In the genomic region with DNA sequence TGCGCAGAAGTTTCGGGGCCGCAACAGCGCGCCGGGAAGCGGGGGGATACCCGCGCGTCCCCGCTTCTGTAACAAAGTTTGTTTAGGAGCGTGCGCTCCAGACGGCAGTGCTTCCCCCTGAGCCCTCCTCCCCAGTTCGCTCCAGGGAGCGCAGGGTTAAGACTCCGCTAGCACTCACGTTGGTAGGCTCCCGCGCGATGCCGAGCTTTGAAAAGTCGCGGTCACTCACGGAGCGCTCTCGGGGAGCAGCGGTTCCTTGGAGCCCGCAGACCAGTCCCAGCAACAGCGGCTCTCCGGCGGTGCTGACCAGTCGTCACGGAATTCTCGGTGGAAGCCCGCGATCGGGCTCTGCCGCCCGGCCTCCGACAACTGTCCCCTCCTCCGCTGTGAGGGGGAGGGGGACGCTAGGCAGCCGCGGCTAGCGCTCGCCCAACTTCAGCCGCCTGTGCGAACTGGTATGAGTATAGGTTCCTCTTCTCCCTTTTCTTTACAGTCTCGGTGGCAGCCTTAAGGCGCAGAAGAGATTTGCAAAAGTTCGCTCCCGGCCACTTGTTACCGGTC, we compare ENCODE assay signal across 8 mouse cellular contexts. TPM values are rescaled to one million over a fixed set of nuclear protein-coding genes. Genes with fewer than 3 reads are reported as not detected.
DNase-seq lines count a peak whose midpoint lies in the region; ATAC-seq and TF ChIP-seq lines count a peak whose summit lies in the region.

No protein-coding gene starts in this region.

- peak overlapping the region; percentile 86 for H3K4me3 ChIP-seq in layer of hippocampus, adult 2 months
- peak overlapping the region; percentile 77 for H3K4me3 ChIP-seq in embryonic facial prominence, embryonic 13.5 days
- peak overlapping the region; percentile 80 for H3K4me3 ChIP-seq in heart, embryonic 15.5 days

- peak overlapping the region; percentile 98 for H3K27ac ChIP-seq in layer of hippocampus, adult 2 months
- peak overlapping the region; percentile 98 for H3K27ac ChIP-seq in embryonic facial prominence, embryonic 13.5 days
- H3K27ac ChIP-seq in heart, embryonic 15.5 days: peak overlapping the region; percentile 99

- H3K4me2 ChIP-seq in embryonic facial prominence, embryonic 13.5 days: peak overlapping the region; percentile 94
- H3K4me2 ChIP-seq in heart, embryonic 15.5 days: peak overlapping the region; percentile 79

- no peaks in the 10 kb centered on the region for H3K9me3 ChIP-seq in embryonic facial prominence, embryonic 13.5 days
- H3K9me3 ChIP-seq in heart, embryonic 15.5 days (replicated peaks): no peaks in the 10 kb centered on the region

- no peaks in the 10 kb centered on the region for H3K27me3 ChIP-seq in embryonic facial prominence, embryonic 13.5 days
- H3K27me3 ChIP-seq in heart, embryonic 15.5 days: no peaks in the 10 kb centered on the region

- no peaks in the 10 kb centered on the region for H3K36me3 ChIP-seq in embryonic facial prominence, embryonic 13.5 days
- no peaks in the 10 kb centered on the region for H3K36me3 ChIP-seq in heart, embryonic 15.5 days

- ATAC-seq in embryonic facial prominence, embryonic 13.5 days (ENCODE audit: insufficient number of reproducible peaks, insufficient read depth, low FRiP score, low TSS enrichment, low read depth): no peak
- ATAC-seq in heart, embryonic 15.5 days (replicated peaks; ENCODE audit: insufficient number of reproducible peaks, insufficient read depth, low FRiP score, low read depth): no peak

- peak; percentile 32 to 41 for DNase-seq in layer of hippocampus, adult 2 months (ENCODE audit: low spot score in 2 of 2)
- no peak for DNase-seq in layer of hippocampus, adult 9-10 months (ENCODE audit: low spot score)
- DNase-seq in kidney, postnatal 4 days: peak; percentile 68 to 81
- peak; percentile 69 for DNase-seq in lung, postnatal 10 days
- peak; percentile 25 for DNase-seq in retina, adult 2 months (ENCODE audit: low read depth, low spot score)
- peak; percentile 41 to 60 for DNase-seq in thymus, postnatal 36 days

- under 1% methylated on average over 54 of the region's 54 CpGs for WGBS in embryonic facial prominence, embryonic 13.5 days
- WGBS in heart, embryonic 15.5 days: under 1% methylated on average over 54 of the region's 54 CpGs

- H3K9ac ChIP-seq in embryonic facial prominence, embryonic 13.5 days: peak overlapping the region; percentile 86
- peak overlapping the region; percentile 82 for H3K9ac ChIP-seq in heart, embryonic 15.5 days

- no peak for TF ChIP-seq CTCF in layer of hippocampus, adult 2 months (conservative IDR thresholded peaks at IDR 0.05)

- peaks cover 23% of the 10 kb centered on the region for H3K4me1 ChIP-seq in embryonic facial prominence, embryonic 13.5 days
- peaks cover 19% of the 10 kb centered on the region for H3K4me1 ChIP-seq in heart, embryonic 15.5 days (replicated peaks)

RNA-seq across cellular contexts. Expression of gene Jun, which starts 0.6 kb away (rescaled TPM):
- total RNA-seq in layer of hippocampus, adult 2 months (2021): 100 to 1,000 TPM in 1 of 2 experiments, 10 to 100 TPM in 1; 98.7 to 101 TPM
- polyA plus RNA-seq in embryonic facial prominence, embryonic 13.5 days (2015; fragmentation: Nextera tagmentation; extraction: Ambion mirVana): 56.3 and 61.2 TPM in 2 replicates
- polyA plus RNA-seq in heart, embryonic 15.5 days (2015; fragmentation: Nextera tagmentation; extraction: Ambion mirVana): 70.7 and 75.5 TPM in 2 replicates
